In genomic region chr4:108620536-108620935, GRCm38 (mm10) we compare ENCODE assay signal across 8 mouse cellular contexts. TPM values are rescaled to one million over a fixed set of nuclear protein-coding genes. Genes with fewer than 3 reads are reported as not detected.
DNase-seq lines count a peak whose midpoint lies in the region; ATAC-seq and TF ChIP-seq lines count a peak whose summit lies in the region.

No protein-coding gene starts in this region.

- no peak for TF ChIP-seq CTCF in heart, adult 2 months (IDR thresholded peaks at IDR 0.05)
- no peak for TF ChIP-seq CTCF in E14TG2a.4 (conservative IDR thresholded peaks at IDR 0.05; ENCODE audit: low read length)

- H3K4me2 ChIP-seq in limb, embryonic 12.5 days = peak overlapping the region; percentile 80
- peak overlapping the region; percentile 75 for H3K4me2 ChIP-seq in neural tube, embryonic 13.5 days

- peak overlapping the region; percentile 86 for H3K27ac ChIP-seq in heart, adult 2 months
- H3K27ac ChIP-seq in forebrain, embryonic 10.5 days = peak overlapping the region; percentile 96
- peak overlapping the region; percentile 93 for H3K27ac ChIP-seq in limb, embryonic 12.5 days
- peak overlapping the region; percentile 92 for H3K27ac ChIP-seq in neural tube, embryonic 13.5 days (replicated peaks)

- H3K4me1 ChIP-seq in heart, adult 2 months (ENCODE audit: control insufficient read depth, insufficient read depth, low read length) = peaks cover 8% of the 10 kb centered on the region; the same call in 1 of the 2 replicates
- H3K4me1 ChIP-seq in E14TG2a.4 (replicated peaks; ENCODE audit: low read depth, low read length) = peaks cover 30% of the 10 kb centered on the region
- H3K4me1 ChIP-seq in forebrain, embryonic 10.5 days = peaks cover 20% of the 10 kb centered on the region
- H3K4me1 ChIP-seq in limb, embryonic 12.5 days (replicated peaks) = peaks cover 14% of the 10 kb centered on the region
- peaks cover 21% of the 10 kb centered on the region for H3K4me1 ChIP-seq in neural tube, embryonic 13.5 days (replicated peaks)

- DNase-seq in heart, adult 2 months = no peak
- no peak for DNase-seq in heart, postnatal 4 days
- peak; percentile 37 for DNase-seq in forebrain, embryonic 10.5 days (ENCODE audit: extremely low spot score, low spot score)
- no peak for DNase-seq in adipocyte (ENCODE audit: low spot score)
- DNase-seq in urinary bladder, adult 18-20 months (ENCODE audit: low spot score in 2 of 2) = no peak

- 11% methylated on average over 8 of the region's 8 CpGs for WGBS in heart, adult 2 months
- 20% methylated on average over 8 of the region's 8 CpGs for WGBS in forebrain, embryonic 10.5 days
- WGBS in limb, embryonic 12.5 days = 23% methylated on average over 8 of the region's 8 CpGs
- WGBS in neural tube, embryonic 13.5 days = 13% methylated on average over 8 of the region's 8 CpGs

- peak overlapping the region; percentile 90 for H3K9ac ChIP-seq in heart, adult 2 months (ENCODE audit: low read depth, low read length)
- H3K9ac ChIP-seq in limb, embryonic 12.5 days (replicated peaks) = peak overlapping the region; percentile 88
- H3K9ac ChIP-seq in neural tube, embryonic 13.5 days = peak overlapping the region; percentile 94

- H3K4me3 ChIP-seq in heart, adult 2 months = peak overlapping the region; percentile 76
- peak overlapping the region; percentile 95 for H3K4me3 ChIP-seq in E14TG2a.4 (replicated peaks; ENCODE audit: low read length)
- H3K4me3 ChIP-seq in forebrain, embryonic 10.5 days = peak overlapping the region; percentile 85
- peak overlapping the region; percentile 81 for H3K4me3 ChIP-seq in limb, embryonic 12.5 days (replicated peaks)
- H3K4me3 ChIP-seq in neural tube, embryonic 13.5 days = peak overlapping the region; percentile 80

- no peaks in the 10 kb centered on the region for H3K9me3 ChIP-seq in E14TG2a.4 (ENCODE audit: low read length)
- H3K9me3 ChIP-seq in forebrain, embryonic 10.5 days = no peaks in the 10 kb centered on the region
- H3K9me3 ChIP-seq in limb, embryonic 12.5 days = no peaks in the 10 kb centered on the region
- no peaks in the 10 kb centered on the region for H3K9me3 ChIP-seq in neural tube, embryonic 13.5 days

- TF ChIP-seq POLR2A in heart, adult 2 months (IDR thresholded peaks at IDR 0.05; ENCODE audit: insufficient read depth, low read depth, low read length) = no peak

- TF ChIP-seq EP300 in heart, adult 2 months (IDR thresholded peaks at IDR 0.05; ENCODE audit: insufficient read depth, low read depth, low read length) = no peak

- intact Hi-C loops in heart, adult 2 months (cut with DNase I) = loop anchor here (5.0 kb wide), 1 partner anchor 283 kb away; no protein-coding TSS in a partner anchor

- H3K79me2 ChIP-seq in heart, adult 2 months (replicated peaks; ENCODE audit: control insufficient read depth, insufficient read depth, low read length) = no peaks in the 10 kb centered on the region

- no peaks in the 10 kb centered on the region for H3K36me3 ChIP-seq in heart, adult 2 months (ENCODE audit: control insufficient read depth, insufficient read depth, low read length)
- H3K36me3 ChIP-seq in E14TG2a.4 (ENCODE audit: insufficient read depth, low read length) = peaks cover 60% of the 10 kb centered on the region
- peaks cover 46% of the 10 kb centered on the region for H3K36me3 ChIP-seq in forebrain, embryonic 10.5 days (replicated peaks)
- H3K36me3 ChIP-seq in limb, embryonic 12.5 days = peaks cover 39% of the 10 kb centered on the region
- peaks cover 9% of the 10 kb centered on the region for H3K36me3 ChIP-seq in neural tube, embryonic 13.5 days

- H3K27me3 ChIP-seq in heart, adult 2 months (ENCODE audit: control insufficient read depth, insufficient read depth, low read length) = no peaks in the 10 kb centered on the region
- no peaks in the 10 kb centered on the region for H3K27me3 ChIP-seq in E14TG2a.4 (ENCODE audit: insufficient read depth, low read length)
- H3K27me3 ChIP-seq in forebrain, embryonic 10.5 days (ENCODE audit: poor library complexity, severe bottlenecking) = no peaks in the 10 kb centered on the region
- no peaks in the 10 kb centered on the region for H3K27me3 ChIP-seq in limb, embryonic 12.5 days
- no peaks in the 10 kb centered on the region for H3K27me3 ChIP-seq in neural tube, embryonic 13.5 days

- ATAC-seq in limb, embryonic 12.5 days (ENCODE audit: insufficient number of reproducible peaks, insufficient read depth, low FRiP score, low TSS enrichment, low read depth) = no peak
- peak; percentile 7; the same call in 1 of the 2 replicates for ATAC-seq in neural tube, embryonic 13.5 days (ENCODE audit: low read depth)

RNA-seq across cellular contexts. Expression of gene Cc2d1b, which starts 0.8 kb away (rescaled TPM):
- total RNA-seq in heart, adult 2 months (2021) = 10 to 100 TPM; 13.5 to 13.7 TPM
- polyA plus RNA-seq in heart, adult 2 months (2012; rRNA removed) = 13.4 and 16.7 TPM in 2 replicates
- total RNA-seq in heart, postnatal 4 days (2021) = 10 to 100 TPM; 24.5 to 24.6 TPM
- polyA plus RNA-seq in forebrain, embryonic 10.5 days (2016; fragmentation: Nextera tagmentation; extraction: Ambion mirVana) = 23.6 and 27.7 TPM in 2 replicates
- polyA plus RNA-seq in limb, embryonic 12.5 days (2016; fragmentation: Nextera tagmentation; extraction: Ambion mirVana) = 33.9 and 40.1 TPM in 2 replicates
- 19.0 and 19.3 TPM in 2 replicates for polyA plus RNA-seq in neural tube, embryonic 13.5 days (2015; fragmentation: Nextera tagmentation; extraction: Ambion mirVana)

RNA-seq across cellular contexts. Expression of gene Orc1, which starts 41.3 kb away (rescaled TPM):
- not detected for total RNA-seq in heart, adult 2 months (2021)
- polyA plus RNA-seq in heart, adult 2 months (2012; rRNA removed) = 0.04 TPM in 1 of 2 replicates, not detected in the other
- total RNA-seq in heart, postnatal 4 days (2021) = 1 to 10 TPM; 3.4 to 4.3 TPM
- polyA plus RNA-seq in forebrain, embryonic 10.5 days (2016; fragmentation: Nextera tagmentation; extraction: Ambion mirVana) = 25.0 and 27.1 TPM in 2 replicates
- 18.4 and 18.5 TPM in 2 replicates for polyA plus RNA-seq in limb, embryonic 12.5 days (2016; fragmentation: Nextera tagmentation; extraction: Ambion mirVana)
- polyA plus RNA-seq in neural tube, embryonic 13.5 days (2015; fragmentation: Nextera tagmentation; extraction: Ambion mirVana) = 1.4 and 1.9 TPM in 2 replicates

RNA-seq across cellular contexts. Expression of gene Prpf38a, which starts 41.4 kb away (rescaled TPM):
- total RNA-seq in heart, adult 2 months (2021) = 10 to 100 TPM; 14.3 to 17.0 TPM
- 3.2 and 7.1 TPM in 2 replicates for polyA plus RNA-seq in heart, adult 2 months (2012; rRNA removed)
- total RNA-seq in heart, postnatal 4 days (2021) = 10 to 100 TPM; 33.9 to 35.0 TPM
- polyA plus RNA-seq in forebrain, embryonic 10.5 days (2016; fragmentation: Nextera tagmentation; extraction: Ambion mirVana) = 130 and 136 TPM in 2 replicates
- 111 and 112 TPM in 2 replicates for polyA plus RNA-seq in limb, embryonic 12.5 days (2016; fragmentation: Nextera tagmentation; extraction: Ambion mirVana)
- polyA plus RNA-seq in neural tube, embryonic 13.5 days (2015; fragmentation: Nextera tagmentation; extraction: Ambion mirVana) = 87.6 and 94.6 TPM in 2 replicates

Comparison
In these comparisons a context has a peak if more than half of its experiments do, and no peak if none do; other contexts are left out.
1. RNA of gene Prpf38a, which starts 41.4 kb away (polyA plus RNA-seq): 130 to 136 TPM in forebrain, embryonic 10.5 days, 111 to 112 TPM in limb, embryonic 12.5 days and 87.6 to 94.6 TPM in neural tube, embryonic 13.5 days; 3.2 to 7.1 TPM in heart, adult 2 months; every median in the first group is over 10 times any median in the second.
2. Peak in every context shown above with its lines, with median percentiles within 50 percentile points of each other: H3K27ac ChIP-seq, H3K4me3 ChIP-seq and H3K9ac ChIP-seq.